Comparison of ENCODE assay signal across 9 mouse cellular contexts in the genomic region with DNA sequence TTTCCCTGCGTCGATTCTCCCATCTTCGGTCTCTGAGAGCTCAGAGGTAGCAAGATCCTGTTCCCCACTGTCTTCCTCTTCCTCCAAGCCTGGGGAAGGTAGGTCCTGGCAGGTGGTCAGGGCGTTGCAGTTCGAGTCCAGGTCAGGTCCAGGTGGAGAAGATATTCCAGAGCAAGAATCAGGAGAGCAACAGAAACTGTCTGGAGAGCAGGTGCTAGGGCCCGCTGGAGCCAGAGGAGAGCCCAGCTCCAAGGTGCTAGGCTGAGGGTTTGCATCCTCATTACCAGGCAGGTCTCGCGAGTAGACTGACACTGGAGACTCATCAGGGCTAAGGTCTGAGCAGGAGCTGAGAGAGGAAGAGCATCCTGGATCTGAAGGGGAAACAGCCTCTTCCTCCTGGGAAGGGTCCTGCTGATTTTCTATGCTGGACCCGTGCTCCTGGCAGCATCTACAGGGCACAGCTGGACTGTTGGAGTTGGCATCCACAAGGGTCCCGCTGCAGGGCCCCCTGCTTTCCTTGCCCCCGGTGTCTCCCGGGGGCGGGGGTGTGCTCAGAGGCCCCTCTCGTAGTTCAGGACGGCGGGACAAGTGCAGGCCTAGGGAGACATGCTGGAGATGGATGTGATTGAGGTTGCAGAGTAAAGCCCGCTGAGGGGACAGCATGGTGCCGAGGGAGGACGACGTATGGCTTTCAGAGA. TPM values are rescaled to one million over a fixed set of nuclear protein-coding genes. Genes with fewer than 3 reads are reported as not detected.
DNase-seq lines count a peak whose midpoint lies in the region; ATAC-seq and TF ChIP-seq lines count a peak whose summit lies in the region.
"Had no signal": no experiment of that assay in that cellular context is flagged by ENCODE, and none has a peak within 500 bp of the region (broad histone marks: within the 10 kb centered on the region; RNA-seq: fewer than 3 reads in every experiment).

No protein-coding gene starts in this region.

- peak overlapping the region; percentile 47 for H3K4me3 ChIP-seq in embryonic fibroblast, embryonic 13.5 days (ENCODE audit: insufficient read depth, low read length)
- peak overlapping the region; percentile 73 for H3K4me3 ChIP-seq in liver, embryonic 13.5 days (replicated peaks)

- peaks cover 40% of the 10 kb centered on the region for H3K27me3 ChIP-seq in liver, embryonic 13.5 days

- no peaks in the 10 kb centered on the region for H3K4me1 ChIP-seq in embryonic fibroblast, embryonic 13.5 days (ENCODE audit: control insufficient read depth, insufficient read depth, low read length)
- H3K4me1 ChIP-seq in liver, embryonic 13.5 days (replicated peaks) = peaks cover 70% of the 10 kb centered on the region

- peak; percentile 64 for DNase-seq in cerebellum, adult 11-12 months
- DNase-seq in B cell, adult 2 months = peak; percentile 9 to 21
- DNase-seq in liver, embryonic 13.5 days = no peak
- DNase-seq in ovary, adult 18-20 months (ENCODE audit: low spot score) = no peak
- DNase-seq in retina, postnatal 1 day = no peak
- no peak for DNase-seq in kidney, postnatal 10 days

- H3K9ac ChIP-seq in liver, embryonic 13.5 days = peak overlapping the region; percentile 82; the same call in 1 of the 2 replicates

- ATAC-seq in cerebellum, adult (ENCODE audit: insufficient number of reproducible peaks, low FRiP score, low TSS enrichment) = no peak
- ATAC-seq in liver, embryonic 13.5 days (ENCODE audit: low read depth) = no peak

- no peak for TF ChIP-seq CTCF in embryonic fibroblast, embryonic 13.5 days (IDR thresholded peaks at IDR 0.05; ENCODE audit: borderline replicate concordance, insufficient read depth, low read length)

- TF ChIP-seq POLR2A in embryonic fibroblast, embryonic 13.5 days (IDR thresholded peaks at IDR 0.05; ENCODE audit: low read depth, low read length) = no peak

- H3K9me3 ChIP-seq in liver, embryonic 13.5 days (replicated peaks) = no peaks in the 10 kb centered on the region

- WGBS in liver, embryonic 13.5 days (ENCODE audit: insufficient replicate concordance) = 18% methylated on average over 20 of the region's 20 CpGs

- H3K36me3 ChIP-seq in liver, embryonic 13.5 days = peaks cover 33% of the 10 kb centered on the region

- H3K27ac ChIP-seq in embryonic fibroblast, embryonic 13.5 days (ENCODE audit: insufficient read depth, low read length) = no peak overlapping the region
- no peak overlapping the region for H3K27ac ChIP-seq in liver, embryonic 13.5 days

- peak overlapping the region; percentile 100 for H3K4me2 ChIP-seq in liver, embryonic 13.5 days

RNA-seq across cellular contexts. Expression of gene Rusc1, which starts 1.2 kb away (rescaled TPM):
- polyA plus RNA-seq in embryonic fibroblast, embryonic 13.5 days (2011; ENCODE audit: insufficient read length, low read depth, missing spikeins) = 15.4 and 17.8 TPM in 2 replicates
- 5.5 and 5.9 TPM in 2 replicates for polyA plus RNA-seq in liver, embryonic 13.5 days (2015; fragmentation: Nextera tagmentation; extraction: Ambion mirVana)

RNA-seq across cellular contexts. Expression of gene Gm43738, which starts 8.9 kb away (rescaled TPM):
- not detected in 2 replicates for polyA plus RNA-seq in embryonic fibroblast, embryonic 13.5 days (2011; ENCODE audit: insufficient read length, low read depth, missing spikeins)
- polyA plus RNA-seq in liver, embryonic 13.5 days (2015; fragmentation: Nextera tagmentation; extraction: Ambion mirVana) = not detected in 2 replicates
- polyA plus RNA-seq: gonadal fat pad, adult 2 months had no signal

RNA-seq across cellular contexts. Expression of gene Fdps, which starts 9.8 kb away (rescaled TPM):
- polyA plus RNA-seq in embryonic fibroblast, embryonic 13.5 days (2011; ENCODE audit: insufficient read length, low read depth, missing spikeins) = 145 and 176 TPM in 2 replicates
- 274 and 295 TPM in 2 replicates for polyA plus RNA-seq in liver, embryonic 13.5 days (2015; fragmentation: Nextera tagmentation; extraction: Ambion mirVana)

RNA-seq across cellular contexts. Expression of gene Pklr, which starts 44.0 kb away (rescaled TPM):
- polyA plus RNA-seq in embryonic fibroblast, embryonic 13.5 days (2011; ENCODE audit: insufficient read length, low read depth, missing spikeins) = not detected in 2 replicates
- 133 and 136 TPM in 2 replicates for polyA plus RNA-seq in liver, embryonic 13.5 days (2015; fragmentation: Nextera tagmentation; extraction: Ambion mirVana)

Comparison
In these comparisons a context has a peak if more than half of its experiments do, and no peak if none do; other contexts are left out.
1. DNase-seq: peak in cerebellum, adult 11-12 months (single experiment) and B cell, adult 2 months (2 of 2); none in liver, embryonic 13.5 days (single experiment), ovary, adult 18-20 months (single experiment), retina, postnatal 1 day (single experiment) and kidney, postnatal 10 days (single experiment).